Mouse (Mus musculus) midbrain, embryonic 15.5 days (tissue): Measurements from ENCODE around the gene Fdxr. TPM values are rescaled to one million over a fixed set of nuclear protein-coding genes. Genes with fewer than 3 reads are reported as not detected.

Experiments
- ATAC-seq: fragments of 200-750 bp; cut with Nextera tagmentation; replicated peaks from 2 replicates; pipeline ENCODE4 v1.8.0; 2017; ENCODE audit warnings: moderate TSS enrichment
- H3K27ac ChIP-seq: fragments of 300-500 bp; sonication (generic); 2 replicates; pipeline ENCODE4 v1.5.1; 2015; ENCODE audit warnings: mild to moderate bottlenecking, inconsistent platforms
- H3K27me3 ChIP-seq: fragments of 300-500 bp; sonication (generic); replicated peaks from 2 replicates; pipeline ENCODE4 v1.6.1; 2015; ENCODE audit warnings: inconsistent platforms
- H3K36me3 ChIP-seq: fragments of 300-500 bp; sonication (generic); replicated peaks from 2 replicates; pipeline ENCODE4 v1.6.1; 2015; ENCODE audit warnings: inconsistent platforms
- H3K4me1 ChIP-seq: fragments of 300-500 bp; sonication (generic); 2 replicates; pipeline ENCODE4 v1.6.1; 2015; ENCODE audit warnings: inconsistent platforms
- H3K4me2 ChIP-seq: fragments of 300-500 bp; sonication (generic); 2 replicates; pipeline ENCODE4 v1.6.1; 2015; ENCODE audit warnings: inconsistent platforms, mild to moderate bottlenecking, moderate library complexity
- H3K4me3 ChIP-seq: fragments of 300-500 bp; sonication (generic); 2 replicates; pipeline ENCODE4 v1.5.1; 2015; ENCODE audit warnings: mild to moderate bottlenecking, inconsistent platforms
- H3K9ac ChIP-seq: fragments of 300-500 bp; sonication (generic); 2 replicates; pipeline ENCODE4 v1.6.1; 2015; ENCODE audit warnings: mild to moderate bottlenecking, inconsistent platforms
- H3K9me3 ChIP-seq: fragments of 300-500 bp; sonication (generic); 2 replicates; pipeline ENCODE4 v1.6.1; 2016; ENCODE audit warnings: inconsistent platforms
- WGBS: fragments of 180-500 bp; shearing (Covaris S2); methylation state at CpG from one replicate; pipeline ENCODE4 v1.1.7; 2015; ENCODE audit warnings: mixed read lengths; 5-methylcytosine and 5-hydroxymethylcytosine counted together
- polyA plus RNA-seq: library from polyadenylated mRNA; unstranded; fragments of >200 nt; fragmentation: Nextera tagmentation; extraction: Ambion mirVana; gene quantifications from 2 replicates; pipeline ENCODE4 v1.2.1, GENCODE M21; 2015

Fdxr gene
- polyA plus RNA-seq, 1 experiment from 2014 or later: 22.1 TPM

DNA sequence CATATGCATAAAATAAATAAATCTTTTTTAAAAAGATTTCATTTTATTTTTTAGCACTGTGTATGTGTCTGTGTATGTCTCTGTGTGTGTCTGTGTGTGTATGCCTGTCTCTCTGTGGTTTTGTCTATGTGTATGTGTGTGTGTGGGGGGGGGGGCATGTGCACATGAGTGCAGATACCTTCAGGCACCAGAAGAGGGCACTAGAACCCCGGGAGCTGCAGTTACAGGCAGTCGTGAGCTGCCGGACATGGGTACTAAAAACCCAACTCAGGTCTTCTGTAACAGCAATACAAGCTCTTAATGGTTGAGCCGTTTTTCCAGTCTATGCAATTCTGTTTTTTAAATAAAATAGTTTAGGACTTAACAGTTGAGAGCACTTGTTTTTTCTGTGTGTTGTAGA lies 23.9 kb upstream of the Fdxr start:
- Histone ChIP-seq H3K27me3 (0 out of 2 replicates have a peak, but pooled peaks cover 5% of the 10 kb centered on the region), H3K4me3 (no peak overlapping the region), H3K27ac (no peak overlapping the region), H3K9me3 (no peaks in the 10 kb centered on the region), H3K4me1 (peaks cover 14% of the 10 kb centered on the region), H3K36me3 (no peaks in the 10 kb centered on the region), H3K4me2 (no peak overlapping the region), H3K9ac (no peak overlapping the region)
- 83% methylated on average over 4 of the region's 4 CpGs for WGBS
- ATAC-seq: no peak

GRCm38 (mm10) chr11:115298160-115298559 lies 21.3 kb upstream of the Fdxr start:
- Histone ChIP-seq H3K9me3 (no peaks in the 10 kb centered on the region), H3K27me3 (0 out of 2 replicates have a peak, but pooled peaks cover 5% of the 10 kb centered on the region), H3K4me2 (peak overlapping the region; percentile 83; the same call in 1 of the 2 replicates), H3K27ac (no peak overlapping the region), H3K9ac (no peak overlapping the region), H3K4me1 (peaks cover 14% of the 10 kb centered on the region), H3K36me3 (no peaks in the 10 kb centered on the region), H3K4me3 (no peak overlapping the region)
- WGBS: 67% methylated on average over 8 of the region's 8 CpGs
- ATAC-seq: no peak

DNA sequence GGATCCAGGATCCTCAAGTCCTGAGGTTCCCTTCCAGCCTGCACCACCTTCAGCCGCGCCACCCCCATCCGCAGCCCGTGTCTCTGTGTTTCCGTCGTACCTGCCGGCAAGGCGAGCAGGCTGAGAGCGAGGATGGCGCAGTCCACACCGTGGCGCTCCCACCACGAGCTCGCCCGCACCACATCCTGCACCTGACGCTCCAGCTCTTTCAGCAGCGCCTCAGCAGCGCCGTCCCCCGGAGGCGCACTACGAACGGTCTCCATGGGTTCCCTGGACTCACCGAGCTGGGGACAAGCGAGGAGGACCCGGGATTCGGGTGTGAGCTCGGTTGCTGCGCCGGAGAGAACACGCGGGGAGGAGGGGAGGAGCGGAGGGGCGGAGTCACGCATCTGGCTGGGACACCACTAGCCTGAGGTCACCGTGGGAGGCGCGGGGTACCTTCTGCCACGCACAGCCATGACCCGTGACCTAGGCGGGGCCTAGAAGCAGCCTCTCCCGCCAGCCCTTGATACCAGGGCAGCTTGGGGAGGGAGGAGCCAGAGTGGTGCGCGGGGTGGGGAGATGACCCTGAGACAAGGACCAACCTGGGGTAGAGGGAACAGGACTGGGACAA lies 20.5 kb upstream of the Fdxr start, which contains the start of gene Fads6:
Gene Fads6, minus strand, starts transcription at position 450 of the 613 bp plus-strand sequence.
- 2% methylated on average over 44 of the region's 44 CpGs for WGBS
- Histone ChIP-seq H3K36me3 (no peaks in the 10 kb centered on the region), H3K9me3 (no peaks in the 10 kb centered on the region), H3K27me3 (0 out of 2 replicates have a peak, but pooled peaks cover 5% of the 10 kb centered on the region), H3K4me1 (peaks cover 14% of the 10 kb centered on the region), H3K27ac (peak within 1 kb of the TSS; percentile 71), H3K9ac (peak within 1 kb of the TSS; percentile 66), H3K4me2 (peak within 1 kb of the TSS; percentile 83), H3K4me3 (peak within 1 kb of the TSS; percentile 62)
- ATAC-seq: peak; percentile 88

DNA sequence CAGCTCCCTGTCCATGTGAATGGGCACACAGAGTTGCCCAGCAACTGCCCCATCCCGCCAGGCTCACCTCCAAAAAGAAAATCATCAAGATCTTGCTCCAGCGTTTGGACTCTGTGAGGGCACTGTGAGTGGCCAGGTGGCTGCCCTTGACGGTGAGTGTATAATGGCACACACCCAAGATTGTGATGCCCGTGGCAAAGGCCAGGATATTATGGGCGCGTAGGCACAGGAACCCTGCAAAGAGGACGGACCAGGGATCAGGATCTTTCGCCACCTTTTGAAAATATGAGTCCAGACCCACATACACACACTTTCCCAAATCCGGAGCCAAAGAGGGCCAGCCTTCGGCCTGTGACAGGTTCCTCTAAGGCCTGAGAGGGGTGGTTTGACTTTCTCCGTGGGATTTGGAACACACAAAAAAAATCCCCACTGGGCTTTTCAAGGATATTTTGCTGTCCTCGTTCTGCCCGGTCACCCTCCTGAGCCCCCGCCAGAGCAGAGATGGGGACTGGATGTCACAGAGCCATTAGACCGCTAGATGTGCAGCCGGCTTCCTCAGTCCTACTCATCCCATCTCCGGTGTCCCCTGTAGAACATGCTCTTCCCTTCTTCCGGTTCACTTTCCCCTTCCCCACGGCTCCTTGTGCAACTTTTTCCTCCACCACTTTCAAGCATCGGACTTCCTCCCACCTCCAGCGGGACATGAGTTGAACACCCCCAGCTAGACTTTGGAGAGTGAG lies 19.8 kb upstream of the Fdxr start:
- H3K27me3 ChIP-seq: 0 out of 2 replicates have a peak, but pooled peaks cover 5% of the 10 kb centered on the region
- peak overlapping the region; percentile 83 for H3K4me2 ChIP-seq
- H3K4me1 ChIP-seq: peaks cover 14% of the 10 kb centered on the region
- peak overlapping the region; percentile 62 for H3K4me3 ChIP-seq
- H3K27ac ChIP-seq: 0 out of 2 replicates have a peak overlapping the region, but pooled peaks have one; percentile 71
- no peaks in the 10 kb centered on the region for H3K9me3 ChIP-seq
- no peak for ATAC-seq
- H3K9ac ChIP-seq: peak overlapping the region; percentile 66
- no peaks in the 10 kb centered on the region for H3K36me3 ChIP-seq
- 56% methylated on average over 21 of the region's 21 CpGs for WGBS

- Histone ChIP-seq H3K9me3 (no peaks in the 10 kb centered on the region), H3K27me3 (0 out of 2 replicates have a peak, but pooled peaks cover 5% of the 10 kb centered on the region), H3K4me2 (no peak overlapping the region), H3K27ac (no peak overlapping the region), H3K4me1 (peaks cover 14% of the 10 kb centered on the region), H3K36me3 (no peaks in the 10 kb centered on the region), H3K4me3 (no peak overlapping the region), H3K9ac (no peak overlapping the region)
- 89% methylated on average over 11 of the region's 11 CpGs for WGBS
- no peak for ATAC-seq
Measured at GRCm38 (mm10) chr11:115295939-115296338, 19.1 kb upstream of the Fdxr start.

- H3K9me3 ChIP-seq: no peaks in the 10 kb centered on the region
- no peak overlapping the region for H3K9ac ChIP-seq
- H3K27ac ChIP-seq: no peak overlapping the region
- H3K4me3 ChIP-seq: no peak overlapping the region
- no peak overlapping the region for H3K4me2 ChIP-seq
- WGBS: 71% methylated on average over 14 of the region's 14 CpGs
- H3K4me1 ChIP-seq: peaks cover 14% of the 10 kb centered on the region
- H3K36me3 ChIP-seq: no peaks in the 10 kb centered on the region
- ATAC-seq: no peak
- 0 out of 2 replicates have a peak, but pooled peaks cover 5% of the 10 kb centered on the region for H3K27me3 ChIP-seq
Measured at GRCm38 (mm10) chr11:115292631-115293375, 16.0 kb upstream of the Fdxr start.

- no peak overlapping the region for H3K4me2 ChIP-seq
- H3K9ac ChIP-seq: no peak overlapping the region
- no peak for ATAC-seq
- H3K9me3 ChIP-seq: no peaks in the 10 kb centered on the region
- no peaks in the 10 kb centered on the region for H3K36me3 ChIP-seq
- H3K27ac ChIP-seq: no peak overlapping the region
- WGBS: 75% methylated on average over 10 of the region's 10 CpGs
- H3K4me3 ChIP-seq: no peak overlapping the region
- H3K27me3 ChIP-seq: 0 out of 2 replicates have a peak, but pooled peaks cover 3% of the 10 kb centered on the region
- peaks cover 2% of the 10 kb centered on the region; the same call in 1 of the 2 replicates for H3K4me1 ChIP-seq
Measured at GRCm38 (mm10) chr11:115291503-115291902, 14.7 kb upstream of the Fdxr start.

DNA sequence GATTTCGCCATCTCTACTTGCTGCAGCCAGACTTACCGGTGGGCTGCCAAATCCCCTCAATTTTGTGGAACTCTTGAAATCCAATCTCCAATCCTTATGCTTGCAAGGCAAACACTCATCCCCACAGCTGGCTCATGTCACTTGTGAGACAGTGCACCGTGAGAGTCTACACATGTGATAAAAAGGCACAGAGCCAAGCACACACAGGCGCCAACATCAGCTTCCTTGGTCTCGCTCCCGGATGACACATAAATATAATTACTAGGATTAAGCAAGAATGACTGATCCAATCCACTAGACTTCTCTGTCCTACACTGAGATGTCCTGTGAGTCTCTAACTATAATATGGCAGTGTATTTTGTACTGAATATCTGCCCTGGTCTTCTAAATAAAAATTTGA lies 14.1 kb upstream of the Fdxr start:
- Histone ChIP-seq H3K27me3 (no peaks in the 10 kb centered on the region), H3K9me3 (no peaks in the 10 kb centered on the region), H3K36me3 (no peaks in the 10 kb centered on the region), H3K4me2 (no peak overlapping the region), H3K4me3 (no peak overlapping the region), H3K27ac (no peak overlapping the region), H3K9ac (no peak overlapping the region), H3K4me1 (no peaks in the 10 kb centered on the region)
- ATAC-seq: no peak
- 81% methylated on average over 6 of the region's 6 CpGs for WGBS

GRCm38 (mm10) chr11:115290314-115290713 lies 13.5 kb upstream of the Fdxr start:
- no peak overlapping the region for H3K9ac ChIP-seq
- no peaks in the 10 kb centered on the region for H3K27me3 ChIP-seq
- no peaks in the 10 kb centered on the region for H3K9me3 ChIP-seq
- no peak overlapping the region for H3K4me2 ChIP-seq
- 68% methylated on average over 1 of the region's 1 CpGs for WGBS
- no peaks in the 10 kb centered on the region for H3K4me1 ChIP-seq
- ATAC-seq: no peak
- no peak overlapping the region for H3K27ac ChIP-seq
- H3K36me3 ChIP-seq: no peaks in the 10 kb centered on the region
- no peak overlapping the region for H3K4me3 ChIP-seq

DNA sequence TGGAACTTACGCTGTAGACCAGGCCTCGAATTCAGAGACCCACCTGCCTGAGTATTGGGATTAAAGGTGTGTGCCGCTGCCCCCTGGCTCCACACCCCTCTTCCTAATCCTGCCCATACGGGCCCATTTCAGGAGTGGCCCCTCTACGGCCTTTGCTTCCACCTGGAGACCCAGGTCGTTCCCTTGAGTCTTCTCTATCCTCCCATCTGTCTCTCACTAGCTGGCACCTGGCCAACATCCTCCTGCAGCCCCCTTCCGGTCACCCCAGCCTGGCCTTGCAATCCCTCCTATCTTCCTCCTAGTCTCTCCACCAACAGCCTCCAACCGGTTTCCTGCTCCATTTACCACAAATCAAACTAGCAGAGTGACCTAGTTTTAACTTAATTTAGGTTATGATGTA lies 13.0 kb upstream of the Fdxr start:
- Histone ChIP-seq H3K4me1 (no peaks in the 10 kb centered on the region), H3K9me3 (no peaks in the 10 kb centered on the region), H3K27ac (no peak overlapping the region), H3K4me2 (no peak overlapping the region), H3K36me3 (no peaks in the 10 kb centered on the region), H3K27me3 (no peaks in the 10 kb centered on the region), H3K4me3 (no peak overlapping the region), H3K9ac (no peak overlapping the region)
- no peak for ATAC-seq
- WGBS: 84% methylated on average over 8 of the region's 8 CpGs

DNA sequence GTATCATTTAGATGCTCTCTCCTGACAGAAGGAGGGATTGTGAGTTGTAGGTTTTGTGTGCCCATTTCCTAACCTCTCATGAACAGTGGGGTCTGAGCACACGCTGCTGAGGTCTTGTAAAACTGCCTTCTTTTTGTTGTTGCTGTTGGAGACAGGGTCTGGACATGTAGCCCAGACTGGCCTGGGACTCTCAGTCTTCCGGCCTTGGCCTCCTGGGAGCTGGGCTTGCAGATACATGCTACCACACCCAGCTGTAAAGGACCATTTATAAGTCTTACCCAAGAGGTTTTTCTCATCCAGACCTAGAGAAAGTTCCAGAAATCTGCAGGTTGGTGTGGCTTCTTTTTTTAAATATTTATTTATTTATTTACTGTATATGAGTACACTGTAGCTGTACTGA lies 11.5 kb upstream of the Fdxr start:
- no peak for ATAC-seq
- H3K27ac ChIP-seq: no peak overlapping the region
- H3K4me2 ChIP-seq: no peak overlapping the region
- no peaks in the 10 kb centered on the region for H3K4me1 ChIP-seq
- WGBS: 86% methylated on average over 2 of the region's 2 CpGs
- H3K36me3 ChIP-seq: no peaks in the 10 kb centered on the region
- no peaks in the 10 kb centered on the region for H3K9me3 ChIP-seq
- no peaks in the 10 kb centered on the region for H3K27me3 ChIP-seq
- no peak overlapping the region for H3K9ac ChIP-seq
- H3K4me3 ChIP-seq: no peak overlapping the region

- Histone ChIP-seq H3K27ac (no peak overlapping the region), H3K4me1 (no peaks in the 10 kb centered on the region), H3K9ac (no peak overlapping the region), H3K9me3 (no peaks in the 10 kb centered on the region), H3K4me3 (no peak overlapping the region), H3K27me3 (no peaks in the 10 kb centered on the region), H3K36me3 (no peaks in the 10 kb centered on the region), H3K4me2 (no peak overlapping the region)
- ATAC-seq: no peak
- 83% methylated on average over 5 of the region's 5 CpGs for WGBS
Measured at GRCm38 (mm10) chr11:115287386-115287785, 10.5 kb upstream of the Fdxr start.
